Mouse (Mus musculus): ENCODE data around the gene Rflnb. TPM values are rescaled to one million over a fixed set of nuclear protein-coding genes. Genes with fewer than 3 reads are reported as not detected.

Gene Rflnb
- polyA plus RNA-seq, 1 experiment from 2014 or later: 12.8 TPM

DNA sequence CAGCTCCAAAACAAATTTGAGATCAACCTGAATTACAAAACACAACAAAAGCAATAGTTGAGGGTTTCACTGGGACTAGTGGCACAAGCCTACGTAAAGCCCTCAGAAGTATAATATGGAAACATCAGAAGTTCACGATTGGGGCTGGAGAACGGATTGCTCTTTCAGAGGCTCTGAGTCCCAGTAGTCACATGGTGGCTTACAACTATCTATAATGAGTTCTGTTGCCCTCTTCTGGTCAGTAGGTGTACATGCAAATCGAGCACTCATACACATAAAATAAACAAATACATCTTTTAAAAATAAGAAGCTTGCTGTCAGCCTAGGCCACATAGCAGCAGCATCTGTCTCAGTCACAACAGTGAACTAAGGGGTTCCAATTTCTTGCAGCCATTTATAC, 44.4 kb downstream of the Rflnb start:
- ATAC-seq: no peak
- no peak overlapping the region for H3K9ac ChIP-seq (ENCODE audit: low read depth, low read length)
- 76% methylated on average over 4 of the region's 4 CpGs for WGBS
- no peaks in the 10 kb centered on the region for H3K9me3 ChIP-seq (ENCODE audit: control insufficient read depth, low read length)
- no peaks in the 10 kb centered on the region for H3K27me3 ChIP-seq (replicated peaks; ENCODE audit: control insufficient read depth, insufficient read depth, low read length)
- H3K27ac ChIP-seq (ENCODE audit: low read depth, low read length): no peak overlapping the region
- no peaks in the 10 kb centered on the region for H3K36me3 ChIP-seq (ENCODE audit: control insufficient read depth, insufficient read depth, low read length)
- H3K4me2 ChIP-seq (ENCODE audit: low read length): no peak overlapping the region
- H3K4me3 ChIP-seq (ENCODE audit: low read length): no peak overlapping the region
- H3K4me1 ChIP-seq (ENCODE audit: control insufficient read depth, insufficient read depth, low read depth, low read length): no peaks in the 10 kb centered on the region

DNA sequence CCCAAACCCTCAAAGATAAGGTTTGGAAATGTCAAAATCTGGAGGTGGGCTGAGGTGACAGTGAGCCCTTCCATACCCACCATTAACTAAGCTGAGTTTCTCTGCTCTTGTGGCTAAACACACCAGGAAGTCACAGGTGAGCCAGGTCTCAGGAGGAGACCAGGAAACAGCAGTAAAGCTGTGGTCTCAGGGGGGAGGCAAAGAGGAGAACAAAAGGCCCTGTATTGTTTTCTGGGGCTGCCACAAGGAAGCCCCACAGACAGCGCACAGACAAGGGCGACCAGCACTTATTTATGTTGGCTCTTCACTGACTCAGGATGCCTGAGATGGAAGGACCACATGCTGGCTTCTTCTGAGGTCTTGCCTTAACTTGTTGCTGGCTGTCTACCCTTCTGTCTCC, 47.2 kb downstream of the Rflnb start:
- Histone ChIP-seq H3K4me1 (ENCODE audit: control insufficient read depth, insufficient read depth, low read depth, low read length) (no peaks in the 10 kb centered on the region), H3K9ac (ENCODE audit: low read depth, low read length) (no peak overlapping the region), H3K4me3 (ENCODE audit: low read length) (no peak overlapping the region), H3K36me3 (ENCODE audit: control insufficient read depth, insufficient read depth, low read length) (no peaks in the 10 kb centered on the region), H3K27ac (ENCODE audit: low read depth, low read length) (no peak overlapping the region), H3K4me2 (ENCODE audit: low read length) (no peak overlapping the region), H3K27me3 (replicated peaks; ENCODE audit: control insufficient read depth, insufficient read depth, low read length) (no peaks in the 10 kb centered on the region), H3K9me3 (ENCODE audit: control insufficient read depth, low read length) (no peaks in the 10 kb centered on the region)
- no peak for ATAC-seq
- WGBS: 30% methylated on average over 2 of the region's 2 CpGs

DNA sequence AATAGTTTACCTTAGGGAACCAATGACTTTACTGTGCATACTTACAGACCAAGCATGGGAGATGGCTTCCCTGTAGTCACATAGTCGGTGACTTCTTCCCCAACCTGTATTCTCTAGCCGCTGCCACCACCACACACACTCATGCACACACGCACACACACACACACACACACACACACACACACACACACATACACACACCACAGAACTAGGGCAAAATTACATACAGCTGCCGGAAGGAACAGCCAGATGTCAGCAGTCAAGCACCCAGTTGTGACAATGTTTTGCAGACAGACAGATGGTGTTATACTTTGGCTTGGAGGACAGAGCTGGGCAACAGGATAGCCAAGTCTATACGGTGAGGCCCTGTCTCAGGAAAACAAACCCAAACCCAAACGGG, 49.5 kb downstream of the Rflnb start:
- Histone ChIP-seq H3K4me2 (ENCODE audit: low read length) (no peak overlapping the region), H3K27me3 (replicated peaks; ENCODE audit: control insufficient read depth, insufficient read depth, low read length) (no peaks in the 10 kb centered on the region), H3K9ac (ENCODE audit: low read depth, low read length) (no peak overlapping the region), H3K36me3 (ENCODE audit: control insufficient read depth, insufficient read depth, low read length) (no peaks in the 10 kb centered on the region), H3K27ac (ENCODE audit: low read depth, low read length) (no peak overlapping the region), H3K4me1 (ENCODE audit: control insufficient read depth, insufficient read depth, low read depth, low read length) (peaks cover 2% of the 10 kb centered on the region), H3K9me3 (ENCODE audit: control insufficient read depth, low read length) (no peaks in the 10 kb centered on the region), H3K4me3 (ENCODE audit: low read length) (no peak overlapping the region)
- 79% methylated on average over 6 of the region's 6 CpGs for WGBS
- ATAC-seq: no peak

DNA sequence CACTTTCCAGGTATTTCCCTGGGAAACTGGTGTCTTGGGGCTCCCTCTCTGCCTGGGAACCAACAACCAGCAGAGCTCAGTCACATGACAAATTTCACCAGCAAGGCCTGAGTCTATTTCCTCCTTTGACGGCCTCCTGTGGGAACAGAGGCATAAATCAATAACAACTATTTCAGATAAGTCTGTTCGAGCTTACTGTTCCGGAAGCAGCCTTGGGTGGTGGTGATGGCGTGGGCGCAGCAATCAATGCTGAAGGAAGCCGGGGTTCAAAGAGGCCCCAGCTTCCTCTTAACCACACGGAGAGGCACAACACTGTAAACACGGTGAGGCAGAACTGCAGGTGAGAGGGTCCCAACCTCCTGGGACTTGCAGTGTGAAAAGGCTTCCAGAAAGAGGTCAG, 50.8 kb downstream of the Rflnb start:
- Histone ChIP-seq H3K9me3 (ENCODE audit: control insufficient read depth, low read length) (no peaks in the 10 kb centered on the region), H3K4me3 (ENCODE audit: low read length) (no peak overlapping the region), H3K27me3 (replicated peaks; ENCODE audit: control insufficient read depth, insufficient read depth, low read length) (no peaks in the 10 kb centered on the region), H3K9ac (ENCODE audit: low read depth, low read length) (no peak overlapping the region), H3K4me1 (ENCODE audit: control insufficient read depth, insufficient read depth, low read depth, low read length) (peaks cover 5% of the 10 kb centered on the region), H3K4me2 (ENCODE audit: low read length) (no peak overlapping the region), H3K36me3 (ENCODE audit: control insufficient read depth, insufficient read depth, low read length) (no peaks in the 10 kb centered on the region), H3K27ac (ENCODE audit: low read depth, low read length) (no peak overlapping the region)
- ATAC-seq: no peak
- 64% methylated on average over 8 of the region's 8 CpGs for WGBS

DNA sequence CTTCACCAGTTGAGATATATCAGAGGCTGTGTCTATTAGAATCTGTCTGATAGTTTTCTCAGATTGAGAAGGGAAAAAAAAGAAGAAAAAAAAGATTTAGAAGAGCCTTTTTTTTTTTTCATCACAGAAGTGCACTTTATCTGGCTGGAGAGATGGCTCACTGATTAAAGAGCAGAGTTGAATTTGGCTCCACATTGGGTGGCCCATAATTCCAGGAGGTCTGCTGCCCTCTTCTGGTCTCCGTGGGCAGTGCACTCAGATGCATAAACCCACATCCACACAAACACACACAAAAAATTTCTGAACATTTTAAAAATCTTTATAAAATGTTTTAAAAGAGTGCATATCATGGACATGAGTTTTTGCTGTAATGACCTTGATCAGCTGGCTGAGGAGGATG, 53.6 kb downstream of the Rflnb start:
- Histone ChIP-seq H3K9me3 (ENCODE audit: control insufficient read depth, low read length) (no peaks in the 10 kb centered on the region), H3K4me2 (ENCODE audit: low read length) (no peak overlapping the region), H3K9ac (ENCODE audit: low read depth, low read length) (no peak overlapping the region), H3K27ac (ENCODE audit: low read depth, low read length) (no peak overlapping the region), H3K36me3 (ENCODE audit: control insufficient read depth, insufficient read depth, low read length) (no peaks in the 10 kb centered on the region), H3K4me3 (ENCODE audit: low read length) (no peak overlapping the region), H3K4me1 (ENCODE audit: control insufficient read depth, insufficient read depth, low read depth, low read length) (peaks cover 5% of the 10 kb centered on the region), H3K27me3 (replicated peaks; ENCODE audit: control insufficient read depth, insufficient read depth, low read length) (no peaks in the 10 kb centered on the region; the same call in 1 of the 2 replicates)
- ATAC-seq: no peak
- WGBS: 100% methylated on average over 1 of the region's 1 CpGs

DNA sequence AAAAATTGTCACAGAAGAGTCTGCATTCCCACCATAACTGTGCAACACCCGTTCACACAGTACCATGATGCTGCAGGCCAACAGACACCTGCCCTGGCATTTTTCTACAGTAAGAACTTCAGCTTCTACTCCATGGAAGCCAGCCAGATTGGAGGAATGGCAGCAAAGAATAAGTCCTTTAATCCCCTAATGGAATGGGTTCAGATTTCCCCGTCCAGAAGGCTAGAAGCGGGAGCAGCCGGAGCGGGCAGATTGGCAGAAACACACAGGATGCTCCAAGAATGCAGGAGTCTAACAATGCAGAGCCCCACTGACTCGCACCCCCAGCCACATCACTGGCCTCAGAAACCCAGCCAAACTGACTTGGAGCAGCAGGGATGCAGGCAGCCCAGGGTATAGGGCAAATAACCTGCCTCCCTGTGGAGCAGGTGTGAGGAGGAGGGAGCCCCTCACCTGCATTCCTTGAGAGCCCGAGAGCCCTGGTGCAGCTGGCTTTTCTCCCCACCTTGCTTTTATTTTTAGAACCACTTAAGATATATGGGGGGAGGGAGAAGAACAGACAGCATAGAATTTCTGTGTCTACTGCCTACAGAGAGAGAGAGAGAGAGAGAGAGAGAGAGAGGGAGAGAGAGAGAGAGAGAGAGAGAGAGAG, 54.5 kb downstream of the Rflnb start:
- Histone ChIP-seq H3K27me3 (replicated peaks; ENCODE audit: control insufficient read depth, insufficient read depth, low read length) (no peaks in the 10 kb centered on the region; the same call in 1 of the 2 replicates), H3K4me3 (ENCODE audit: low read length) (no peak overlapping the region), H3K36me3 (ENCODE audit: control insufficient read depth, insufficient read depth, low read length) (no peaks in the 10 kb centered on the region), H3K4me1 (ENCODE audit: control insufficient read depth, insufficient read depth, low read depth, low read length) (peaks cover 5% of the 10 kb centered on the region), H3K9me3 (ENCODE audit: control insufficient read depth, low read length) (no peaks in the 10 kb centered on the region), H3K4me2 (ENCODE audit: low read length) (no peak overlapping the region), H3K9ac (ENCODE audit: low read depth, low read length) (no peak overlapping the region), H3K27ac (ENCODE audit: low read depth, low read length) (no peak overlapping the region)
- WGBS: 30% methylated on average over 7 of the region's 7 CpGs
- no peak for ATAC-seq

DNA sequence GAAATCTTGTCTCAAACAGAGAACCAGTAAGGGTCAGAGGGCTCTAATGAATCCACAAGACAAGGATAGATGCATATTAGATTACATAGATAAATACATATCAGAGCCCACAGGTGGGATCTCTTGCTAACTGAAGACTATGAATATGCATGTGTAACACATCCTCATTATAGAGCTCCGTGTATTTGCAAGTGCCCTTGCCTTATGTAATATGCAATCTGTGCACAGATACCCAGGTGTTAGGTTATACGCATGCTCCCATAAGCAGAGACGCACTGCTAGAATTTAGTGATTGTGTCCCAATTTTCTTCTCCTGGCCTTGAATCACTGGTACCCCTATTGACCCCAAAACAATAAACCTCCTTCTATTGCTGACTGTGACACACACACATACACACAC, 55.4 kb downstream of the Rflnb start:
- Histone ChIP-seq H3K27me3 (replicated peaks; ENCODE audit: control insufficient read depth, insufficient read depth, low read length) (no peaks in the 10 kb centered on the region; the same call in 1 of the 2 replicates), H3K4me2 (ENCODE audit: low read length) (no peak overlapping the region), H3K9me3 (ENCODE audit: control insufficient read depth, low read length) (no peaks in the 10 kb centered on the region), H3K4me3 (ENCODE audit: low read length) (no peak overlapping the region), H3K9ac (ENCODE audit: low read depth, low read length) (no peak overlapping the region), H3K4me1 (ENCODE audit: control insufficient read depth, insufficient read depth, low read depth, low read length) (peaks cover 7% of the 10 kb centered on the region), H3K27ac (ENCODE audit: low read depth, low read length) (no peak overlapping the region), H3K36me3 (ENCODE audit: control insufficient read depth, insufficient read depth, low read length) (no peaks in the 10 kb centered on the region)
- 86% methylated on average over 3 of the region's 3 CpGs for WGBS
- no peak for ATAC-seq

DNA sequence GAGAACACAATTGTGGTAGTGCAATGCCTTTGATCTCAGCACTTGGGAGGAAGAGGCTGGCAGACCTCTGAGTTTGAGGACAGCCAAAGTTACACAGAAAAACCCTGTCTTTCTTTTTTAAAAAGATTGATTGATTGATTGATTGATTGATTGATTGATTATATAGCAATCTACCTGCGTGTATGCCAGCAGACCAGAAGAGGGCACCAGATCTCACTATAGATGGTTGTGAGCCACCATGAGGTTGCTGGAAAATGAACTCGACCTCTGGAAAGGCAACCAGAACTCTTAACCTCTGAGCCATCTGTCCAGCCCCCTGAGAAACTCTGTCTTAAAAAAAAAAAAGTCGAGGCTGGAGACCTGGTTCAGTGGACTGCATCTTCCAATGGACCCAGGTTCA, 57.0 kb downstream of the Rflnb start:
- no peak for ATAC-seq
- Histone ChIP-seq H3K27me3 (replicated peaks; ENCODE audit: control insufficient read depth, insufficient read depth, low read length) (peaks cover 2% of the 10 kb centered on the region; the same call in 1 of the 2 replicates), H3K9ac (ENCODE audit: low read depth, low read length) (no peak overlapping the region), H3K4me2 (ENCODE audit: low read length) (no peak overlapping the region), H3K4me1 (ENCODE audit: control insufficient read depth, insufficient read depth, low read depth, low read length) (peaks cover 20% of the 10 kb centered on the region), H3K4me3 (ENCODE audit: low read length) (no peak overlapping the region), H3K27ac (ENCODE audit: low read depth, low read length) (no peak overlapping the region), H3K36me3 (ENCODE audit: control insufficient read depth, insufficient read depth, low read length) (no peaks in the 10 kb centered on the region), H3K9me3 (ENCODE audit: control insufficient read depth, low read length) (no peaks in the 10 kb centered on the region)
- 19% methylated on average over 3 of the region's 3 CpGs for WGBS

Data from hindbrain, embryonic 16.5 days (tissue).